Mouse (Mus musculus) layer of hippocampus, postnatal 14 days (tissue): ENCODE measurements around the gene Pira2. TPM values are rescaled to one million over a fixed set of nuclear protein-coding genes. Genes with fewer than 3 reads are reported as not detected.
"Not testable (repeated sequence)": the region's sequence is repeated elsewhere in the genome, so short reads cannot be mapped to it uniquely, and the experiment has no call there.

Experiments
- DNase-seq, 2 experiments: peaks; one replicate each; pipeline ENCODE4 v3.0.0; 2021 to 2022; ENCODE audit warnings: low spot score in 2 of 2, mixed read lengths in 1 of 2
- long read RNA-seq, 2 experiments: library from polyadenylated mRNA; stranded (forward); transcript quantifications; one replicate each; pipeline ENCODE4 v2.0.0; 2021
- total RNA-seq, 2 experiments: library from RNA; stranded (reverse); gene quantifications; 2 replicates each; pipeline ENCODE4 v1.2.3; 2021

Pira2 gene
- total RNA-seq: not detected
- long read RNA-seq, experiment 1: 0 reads
- long read RNA-seq, experiment 2: 0 reads

- not testable (repeated sequence) for DNase-seq
These were observed at the start of gene Pira2 for GRCm38 (mm10) chr7:3844951-3845350. Gene Pira2, minus strand, starts transcription at chr7:3845051.

GRCm38 (mm10) chr7:3875032-3875431, 30.2 kb upstream of the Pira2 start:
- DNase-seq: not testable (repeated sequence)

- not testable (repeated sequence) for DNase-seq
These were observed 7.0 kb downstream of the Pira2 start for GRCm38 (mm10) chr7:3837854-3838253.

- not testable (repeated sequence) for DNase-seq
These were observed 14.2 kb downstream of the Pira2 start for GRCm38 (mm10) chr7:3830633-3831032.

- not testable (repeated sequence) for DNase-seq
These were observed 19.3 kb downstream of the Pira2 start, which contains the start of gene Gm15448 for GRCm38 (mm10) chr7:3825599-3825998. Gene Gm15448, minus strand, starts transcription at chr7:3825687.

GRCm38 (mm10) chr7:3811912-3812311, 32.9 kb downstream of the Pira2 start:
- not testable (repeated sequence) for DNase-seq

- DNase-seq: not testable (repeated sequence)
These were observed 41.9 kb downstream of the Pira2 start for GRCm38 (mm10) chr7:3802935-3803334.

- DNase-seq: not testable (repeated sequence)
These were observed 44.9 kb downstream of the Pira2 start for GRCm38 (mm10) chr7:3799940-3800339.

GRCm38 (mm10) chr7:3796286-3796685, 48.6 kb downstream of the Pira2 start:
- not testable (repeated sequence) for DNase-seq

Other genes starting within 250 kb of the Pira2 start
- 1 to 10 TPM in 1 of 2 experiments, under 1 TPM in 1; 0.65 to 1.3 TPM for gene Oscar, start 228.9 kb downstream of the Pira2 start, total RNA-seq
- gene Ndufa3, start 227.7 kb downstream of the Pira2 start, total RNA-seq: 100 to 1,000 TPM; 634 to 664 TPM
- gene Tfpt, start 215.1 kb downstream of the Pira2 start, total RNA-seq: 10 to 100 TPM; 37.0 to 41.1 TPM
- gene Prpf31, start 215.1 kb downstream of the Pira2 start, total RNA-seq: 10 to 100 TPM; 52.5 to 55.9 TPM
- gene Cnot3, start 199.8 kb downstream of the Pira2 start, total RNA-seq: 10 to 100 TPM; 53.6 to 61.3 TPM
- gene Leng1, start 179.2 kb downstream of the Pira2 start, total RNA-seq: 1 to 10 TPM; 5.5 to 6.2 TPM
- gene Tmc4, start 167.5 kb downstream of the Pira2 start, total RNA-seq: 1 to 10 TPM; 3.2 to 3.5 TPM
- 10 to 100 TPM; 70.0 to 74.8 TPM for gene Tsen34, start 152.2 kb downstream of the Pira2 start, total RNA-seq
- 100 to 1,000 TPM; 121 to 124 TPM for gene Mboat7, start 151.5 kb downstream of the Pira2 start, total RNA-seq
- gene Rps9, start 141.1 kb downstream of the Pira2 start, total RNA-seq: 100 to 1,000 TPM; 432 to 494 TPM
- gene Pirb, start 124.7 kb downstream of the Pira2 start, total RNA-seq: under 1 TPM; 0.12 to 0.32 TPM
- gene Gm15448, start 19.4 kb downstream of the Pira2 start, total RNA-seq: not detected
- not detected for gene Gm14548, start 53.1 kb upstream of the Pira2 start, total RNA-seq
- not detected for gene Lilra6, start 70.5 kb upstream of the Pira2 start, total RNA-seq
- 1 to 10 TPM; 4.0 to 6.8 TPM for gene Lair1, start 218.2 kb upstream of the Pira2 start, total RNA-seq